Mouse (Mus musculus) MEL-GATA-1-ER (cell line): ENCODE data around the gene Rusc2.

ENCODE experiments used
- DNase-seq: peaks from one replicate; pipeline ENCODE4 v3.0.0-alpha.2; 2012; ENCODE audit warnings: low read depth; ENCODE audit errors: extremely low read depth

Rusc2 gene

DNA sequence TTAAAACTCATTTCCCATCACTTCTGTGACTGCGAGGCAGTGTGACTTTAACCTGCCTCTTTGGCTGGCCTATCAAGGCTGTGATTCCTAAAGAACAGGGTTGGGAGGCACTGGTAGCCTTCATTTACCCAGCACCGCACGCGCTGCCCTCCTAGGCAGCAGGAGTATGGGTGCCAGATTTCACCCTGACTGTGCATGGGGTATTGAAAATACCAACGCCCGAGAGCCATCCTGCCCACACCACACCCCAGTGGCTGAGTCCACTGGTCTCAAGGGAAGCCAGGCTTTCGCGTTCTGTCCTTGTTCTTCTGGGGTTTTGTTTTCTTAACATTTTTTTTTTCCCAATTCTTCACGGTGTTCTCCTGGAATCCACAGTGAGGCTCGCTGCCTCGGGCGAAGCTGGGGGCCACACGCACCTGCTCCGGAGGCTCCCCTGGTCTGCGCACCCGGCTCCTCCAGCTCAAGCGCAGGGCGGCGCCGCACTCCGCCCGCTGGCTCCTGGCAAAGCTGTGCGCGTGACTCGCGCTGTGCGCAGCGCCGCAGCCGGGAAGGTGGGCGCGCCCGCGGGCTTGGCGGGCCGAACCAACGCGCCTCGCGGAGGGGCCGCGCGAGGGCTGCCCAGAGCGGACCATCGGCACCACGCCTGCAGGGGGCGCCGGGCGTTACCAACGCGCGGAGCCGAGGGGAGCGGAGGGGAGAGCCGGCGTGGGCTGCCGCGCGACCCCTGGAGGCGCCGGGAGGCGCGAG, at the start of gene Rusc2:
Gene Rusc2 (plus strand): TSS at position 572 of the 747 bp plus-strand sequence.
- DNase-seq: no peak

DNA sequence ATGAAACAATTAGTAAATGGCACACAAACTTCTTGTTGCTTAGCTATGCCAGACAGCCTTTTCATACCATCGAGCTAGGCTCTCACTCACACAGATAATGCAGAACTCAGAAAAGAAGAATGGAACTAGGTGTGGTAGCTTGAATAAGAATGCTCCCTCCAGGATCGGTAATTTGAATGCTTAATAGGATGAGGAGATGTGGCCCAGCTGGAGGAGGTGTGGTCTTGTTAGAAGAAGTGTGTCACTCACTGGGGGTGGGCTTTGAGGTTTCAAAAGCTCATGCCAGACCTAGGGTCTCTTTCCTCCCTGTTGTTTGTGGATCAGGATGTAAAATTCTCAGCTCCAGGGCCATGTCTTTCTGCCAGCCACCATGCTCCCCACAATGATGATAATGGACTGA, 47.0 kb upstream of the Rusc2 start:
- no peak for DNase-seq

DNA sequence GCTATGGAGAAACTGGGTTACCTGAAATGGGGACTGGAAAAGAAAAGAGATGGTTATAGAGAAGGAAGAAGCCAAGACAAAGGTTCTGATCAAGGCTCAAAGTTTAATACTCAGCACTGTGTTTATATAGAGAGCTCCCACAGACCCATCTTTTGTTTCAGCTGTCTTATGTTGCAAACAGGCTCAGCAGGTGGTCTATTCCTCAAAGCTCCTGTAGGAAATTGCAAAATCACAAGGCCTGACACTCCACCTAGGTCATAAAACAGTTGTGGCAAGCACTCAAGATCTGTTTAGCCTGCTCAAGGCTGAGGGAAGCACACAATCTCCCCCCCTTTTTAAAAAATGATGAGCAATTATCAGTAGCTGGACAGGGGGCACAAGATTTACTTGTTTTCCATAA, 45.6 kb upstream of the Rusc2 start:
- no peak for DNase-seq

DNA sequence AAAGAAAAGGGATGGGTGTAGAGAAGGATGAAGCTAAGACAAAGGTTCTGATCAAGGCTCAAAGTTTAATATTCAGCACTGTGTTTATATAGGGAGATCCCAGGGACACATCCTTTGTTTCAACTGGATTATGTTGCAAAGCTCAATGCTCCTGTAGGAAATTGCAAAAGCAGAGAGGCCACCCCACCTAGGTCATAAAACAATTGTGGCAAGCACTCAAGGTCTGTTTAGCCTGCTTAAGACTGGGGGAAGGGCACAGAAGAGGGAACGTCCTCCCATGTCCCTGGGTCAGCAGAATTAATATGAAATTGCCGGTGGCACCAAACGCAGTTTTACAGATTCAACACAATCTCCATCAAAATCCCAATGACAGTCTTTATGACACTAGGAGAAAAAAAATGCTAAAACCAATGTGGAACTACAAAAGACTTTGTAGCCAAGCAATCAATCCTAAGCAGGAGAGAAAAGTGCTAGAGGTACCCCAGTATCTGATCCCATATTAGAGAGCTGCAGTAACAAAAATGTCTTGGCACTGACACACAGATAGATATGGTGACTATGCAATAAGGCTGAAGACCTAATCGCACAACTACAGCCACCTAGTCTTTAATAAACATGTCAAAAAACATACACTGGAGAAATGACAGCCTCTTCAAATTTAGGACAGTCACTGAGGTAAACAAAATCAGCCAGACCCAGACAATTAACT, 41.5 kb upstream of the Rusc2 start:
- no peak for DNase-seq

DNA sequence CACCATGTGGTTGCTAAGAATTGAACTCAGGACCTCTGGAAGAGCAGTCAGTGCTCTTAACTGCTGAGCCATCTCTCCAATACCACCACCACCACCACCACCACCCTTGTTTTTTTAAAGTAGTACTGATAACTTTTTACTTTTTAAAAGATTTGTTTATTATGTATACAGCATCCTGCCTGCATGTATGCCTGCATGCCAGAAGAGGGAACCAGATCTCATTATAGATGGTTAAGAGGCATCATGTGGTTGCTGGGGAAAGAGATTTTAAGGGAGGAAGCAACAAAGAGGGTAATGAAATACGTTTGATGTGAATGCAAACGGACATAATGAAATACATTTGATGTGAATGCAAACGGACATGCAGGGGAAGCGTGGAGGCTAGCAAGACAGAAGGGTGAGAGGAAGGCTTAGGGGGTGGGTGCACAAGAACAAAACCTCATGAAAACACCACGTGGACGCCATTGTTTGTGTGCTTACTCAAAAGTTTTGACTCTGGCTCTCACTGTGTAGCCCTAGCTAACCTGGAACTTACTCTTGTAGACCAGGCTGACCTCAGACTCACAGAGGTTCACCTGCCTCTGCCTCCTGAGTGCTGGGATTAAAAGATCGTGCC, 40.4 kb upstream of the Rusc2 start:
- DNase-seq: no peak

DNA sequence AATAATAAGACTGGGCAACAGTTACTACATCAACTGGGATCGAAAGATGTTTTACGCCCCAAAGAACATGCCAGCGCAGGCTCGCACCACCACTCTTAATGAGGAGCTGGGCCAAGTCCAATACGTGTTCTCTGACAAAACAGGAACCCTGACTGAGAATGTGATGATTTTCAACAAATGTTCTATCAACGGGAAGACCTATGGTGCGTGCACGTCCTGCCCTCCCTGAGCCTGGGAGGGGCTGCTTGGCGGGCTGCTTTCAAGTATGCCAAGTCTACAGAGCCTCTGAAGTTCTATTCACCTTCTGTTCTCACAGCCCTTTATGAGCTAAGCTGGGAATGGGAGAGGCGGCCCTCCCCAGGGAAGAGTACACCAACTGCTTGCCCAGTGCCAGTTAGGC, 39.3 kb upstream of the Rusc2 start:
- DNase-seq: no peak

DNA sequence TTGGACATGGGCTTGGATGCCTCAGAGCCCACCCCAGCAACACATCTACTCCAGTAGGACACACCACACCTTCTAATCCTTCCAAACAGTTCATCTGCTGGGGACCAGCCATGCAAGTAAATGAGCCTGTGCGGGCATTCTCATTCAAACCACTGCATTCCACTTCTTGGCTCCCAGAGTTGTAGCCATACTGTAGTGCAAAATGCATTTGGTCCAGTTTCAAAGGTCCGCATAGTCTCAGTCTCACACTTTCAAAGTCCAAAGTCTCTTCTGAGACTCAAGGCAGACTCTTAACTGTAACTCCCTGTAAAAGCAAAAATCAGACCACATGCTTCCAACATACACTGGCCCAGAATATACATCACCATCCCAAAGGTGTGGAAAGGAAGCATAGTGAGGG, 36.8 kb upstream of the Rusc2 start:
- no peak for DNase-seq

DNA sequence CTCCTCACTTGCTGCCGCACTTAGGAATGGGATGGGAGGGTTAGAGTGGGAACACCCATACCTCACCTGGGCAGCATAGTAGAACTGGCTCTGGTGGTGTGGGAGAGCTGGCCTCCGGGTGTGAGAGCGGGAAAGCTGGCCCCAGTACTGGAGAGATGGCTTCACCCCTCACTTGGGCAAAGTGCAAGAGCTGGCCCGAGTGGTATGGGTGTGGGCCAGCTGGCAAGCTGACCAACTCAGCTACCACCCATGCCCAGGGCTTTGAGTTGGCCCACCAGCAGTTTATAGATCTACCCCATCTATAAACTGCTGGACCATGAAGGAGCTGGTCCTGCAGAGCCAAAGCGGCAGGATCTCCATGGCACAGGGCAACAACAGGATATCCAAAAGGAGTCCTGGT, 32.6 kb upstream of the Rusc2 start:
- no peak for DNase-seq

DNA sequence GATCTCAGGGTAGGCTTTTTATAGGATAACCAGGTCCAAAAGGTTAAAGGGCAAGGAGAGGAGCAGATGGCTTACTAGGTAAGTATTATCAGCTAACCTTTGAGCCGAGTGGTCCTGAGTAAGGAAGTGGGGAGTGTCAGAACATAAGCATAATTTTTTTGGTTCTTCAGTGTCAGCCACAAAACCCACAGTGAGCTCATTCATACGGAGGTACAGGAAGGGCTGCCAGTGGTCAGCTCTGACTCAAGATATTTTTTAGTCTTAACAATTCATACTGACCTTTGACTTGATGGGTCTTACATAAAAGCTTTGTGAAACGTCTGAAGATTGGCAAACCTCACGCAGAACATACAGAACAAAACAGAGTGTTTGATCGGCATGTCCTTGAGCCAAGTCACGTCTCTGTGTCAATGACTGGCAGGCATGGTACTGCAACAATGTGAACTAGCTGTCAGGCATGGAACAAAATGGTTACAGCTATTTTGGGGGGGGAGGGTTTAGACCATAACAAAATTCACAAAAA, 31.7 kb upstream of the Rusc2 start:
- no peak for DNase-seq

DNA sequence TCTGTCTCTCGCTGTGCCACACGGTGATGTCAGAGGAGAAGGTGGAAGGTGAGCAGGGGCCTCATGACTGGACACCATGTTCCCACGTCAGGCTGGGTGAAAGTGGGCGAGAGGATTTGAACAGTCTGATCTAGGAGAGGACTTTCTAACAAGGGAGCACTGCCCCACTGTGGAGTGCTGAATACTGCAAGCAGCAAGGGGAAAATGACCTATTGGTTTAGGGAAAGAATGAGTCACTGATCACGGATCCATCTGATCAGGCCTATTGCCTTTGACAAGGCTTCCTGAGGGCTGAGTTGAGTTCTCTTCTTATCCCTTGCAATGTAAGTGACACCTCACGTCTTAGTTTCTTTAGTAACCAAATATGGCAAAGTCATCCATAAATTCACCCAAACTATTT, 28.1 kb upstream of the Rusc2 start:
- DNase-seq: no peak

DNA sequence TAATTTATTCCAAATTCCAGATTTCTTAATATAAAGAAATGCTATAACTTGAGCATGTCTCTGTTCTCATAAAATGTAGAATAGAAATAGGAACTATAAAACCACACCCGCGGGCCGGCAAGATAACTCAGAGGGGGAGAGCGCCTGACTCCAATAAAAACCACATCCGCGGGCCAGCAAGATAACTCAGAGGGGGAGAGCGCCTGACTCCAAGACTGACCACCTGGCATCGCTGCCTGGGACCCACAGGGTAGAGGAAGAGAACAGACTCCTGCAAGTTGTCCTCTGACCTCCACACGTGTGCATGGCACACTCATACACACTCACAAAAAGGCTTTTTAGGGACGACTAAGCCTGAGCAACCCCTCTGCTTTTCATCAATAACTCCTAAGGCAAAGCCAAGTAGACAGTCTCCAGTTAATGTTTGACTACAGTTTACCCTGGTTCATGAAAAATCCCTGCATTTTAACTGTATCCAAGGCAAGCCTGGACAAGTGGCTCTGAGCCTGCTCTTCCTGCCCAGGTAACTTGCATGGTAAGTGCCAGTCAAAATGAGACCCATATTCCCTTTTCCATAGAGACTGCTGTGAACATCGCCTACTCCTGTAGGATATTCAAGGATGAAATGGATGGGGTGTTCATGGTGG, 16.7 kb upstream of the Rusc2 start:
- DNase-seq: peak; percentile 75

DNA sequence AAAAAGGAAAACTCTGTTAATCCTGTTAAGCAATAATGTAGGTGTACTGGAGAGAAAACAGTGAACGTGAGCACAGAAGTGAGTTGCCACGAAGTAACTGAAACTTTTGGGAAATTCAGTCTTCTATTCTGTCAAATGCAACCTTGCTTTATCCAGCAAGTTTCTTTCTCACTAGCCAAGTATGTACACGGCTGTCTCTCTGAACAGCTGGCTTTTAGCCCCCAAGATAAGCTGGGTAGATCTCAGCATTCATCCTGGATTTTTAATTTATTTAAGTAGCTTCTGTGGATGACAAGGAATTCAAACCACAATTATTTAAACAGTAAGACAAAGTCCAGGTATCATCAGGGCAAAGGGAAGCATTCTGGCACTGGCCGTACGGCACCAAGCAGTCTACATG, 14.5 kb upstream of the Rusc2 start:
- no peak for DNase-seq

DNA sequence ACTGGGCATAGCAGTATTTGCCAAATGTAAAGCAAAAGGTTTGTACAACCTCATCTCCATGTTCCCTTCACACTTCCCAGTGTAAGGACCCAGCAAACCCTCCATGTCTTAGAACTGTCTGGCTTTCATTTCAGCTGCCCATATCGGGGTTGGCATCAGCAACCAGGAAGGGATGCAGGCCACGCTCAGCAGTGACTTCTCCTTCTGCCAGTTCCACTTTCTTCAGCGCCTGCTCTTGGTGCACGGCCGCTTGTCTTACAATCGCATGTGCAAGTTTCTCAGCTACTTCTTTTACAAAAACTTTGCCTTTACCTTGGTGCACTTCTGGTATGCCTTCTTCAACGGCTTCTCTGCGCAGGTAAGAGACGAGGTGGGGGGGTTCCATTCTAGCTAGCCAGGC, 14.0 kb upstream of the Rusc2 start:
- peak; percentile 70 for DNase-seq

DNA sequence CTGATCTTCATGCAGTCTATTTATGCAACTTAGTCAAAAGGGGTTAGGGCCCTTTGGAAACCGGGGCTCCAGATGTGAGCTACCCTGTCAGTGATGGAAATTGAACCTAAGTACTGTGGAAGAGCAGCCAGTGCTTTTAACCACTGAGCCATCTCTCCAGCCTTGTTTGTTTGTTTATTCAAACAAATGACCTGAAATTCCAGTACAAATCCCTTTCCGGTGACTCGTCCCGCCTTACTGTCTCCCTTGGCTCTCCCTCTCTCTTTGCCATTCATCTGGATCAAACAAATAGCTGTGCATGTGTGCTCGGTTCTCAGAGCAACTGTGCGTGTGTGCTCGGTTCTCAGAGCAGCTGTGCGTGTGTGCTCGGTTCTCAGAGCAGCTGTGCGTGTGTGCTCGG, 10.4 kb upstream of the Rusc2 start:
- no peak for DNase-seq

DNA sequence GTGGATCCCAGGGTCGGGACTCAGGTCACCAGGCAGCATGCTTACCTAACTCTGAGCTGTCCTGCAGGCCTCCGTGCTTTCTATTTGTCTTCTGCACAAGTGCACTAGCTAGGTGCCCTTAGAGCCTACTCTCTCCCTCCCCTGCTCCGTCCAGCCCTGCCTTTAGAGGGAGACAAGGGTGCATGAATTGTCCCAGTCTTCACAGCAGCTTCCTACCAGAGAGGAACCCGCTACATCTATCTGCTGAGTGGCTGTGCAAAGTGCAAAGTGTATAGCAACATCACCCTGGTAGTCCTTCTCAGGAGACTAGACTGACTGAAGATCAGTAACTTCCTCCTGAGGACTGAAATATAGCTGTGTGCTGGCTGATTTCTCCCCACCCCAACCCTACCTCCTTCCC, 9.6 kb upstream of the Rusc2 start:
- no peak for DNase-seq

DNA sequence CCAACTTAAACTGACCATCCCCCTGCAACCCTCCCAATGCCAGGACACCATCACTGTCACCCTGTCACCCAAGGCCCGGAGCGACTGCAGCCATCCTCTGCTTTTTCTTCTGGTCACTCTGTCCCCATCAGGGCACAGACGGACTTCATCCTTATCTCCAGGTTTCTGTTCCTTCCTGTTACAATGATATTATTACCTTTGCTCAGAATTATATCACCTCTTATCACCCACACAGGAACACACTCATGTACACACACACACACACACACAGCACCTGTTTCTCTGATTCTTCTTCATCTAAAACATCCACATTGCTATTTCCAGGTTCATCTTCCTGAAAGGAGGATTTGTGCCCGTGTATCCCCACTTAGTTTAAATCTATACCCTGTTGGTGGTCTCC, 7.5 kb upstream of the Rusc2 start:
- no peak for DNase-seq

DNA sequence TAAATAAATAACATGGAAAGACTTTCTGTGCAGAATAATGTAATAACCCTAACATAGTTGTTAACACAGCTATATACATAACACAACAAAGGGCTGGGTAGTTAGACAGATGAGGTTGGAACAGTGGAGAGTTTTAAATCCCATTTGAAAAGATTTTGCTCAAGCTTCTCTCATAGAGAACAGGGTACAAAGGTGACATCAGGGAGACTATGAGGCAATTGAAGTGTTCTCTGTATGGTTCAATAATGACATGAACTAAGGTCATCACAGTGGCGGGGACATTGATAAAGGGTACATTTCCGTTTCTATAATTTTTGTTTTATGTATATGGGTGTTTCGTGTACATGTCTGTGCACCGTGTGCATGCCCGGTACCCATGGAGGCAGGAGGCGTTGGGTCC, 2.2 kb upstream of the Rusc2 start:
- DNase-seq: no peak

DNA sequence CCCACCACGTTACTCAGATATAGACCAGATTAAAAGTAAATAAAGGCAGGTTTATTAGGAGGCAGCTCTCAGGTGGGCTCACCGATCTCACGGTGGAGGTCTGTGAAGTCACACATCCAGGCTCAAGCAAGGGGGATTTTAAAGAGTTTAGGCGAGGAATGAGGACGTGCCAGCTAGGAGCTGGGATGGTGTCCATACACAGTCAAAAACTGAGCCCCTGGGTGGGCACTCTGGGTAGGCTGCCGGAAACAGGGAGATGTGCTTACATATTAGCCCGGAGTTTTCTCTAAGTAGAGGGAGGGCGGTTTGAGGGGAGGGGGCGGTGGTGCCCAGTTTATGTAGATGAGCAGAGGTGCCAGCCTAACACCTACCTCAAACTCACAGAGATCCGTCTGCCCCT, 828 bp upstream of the Rusc2 start:
- no peak for DNase-seq

DNA sequence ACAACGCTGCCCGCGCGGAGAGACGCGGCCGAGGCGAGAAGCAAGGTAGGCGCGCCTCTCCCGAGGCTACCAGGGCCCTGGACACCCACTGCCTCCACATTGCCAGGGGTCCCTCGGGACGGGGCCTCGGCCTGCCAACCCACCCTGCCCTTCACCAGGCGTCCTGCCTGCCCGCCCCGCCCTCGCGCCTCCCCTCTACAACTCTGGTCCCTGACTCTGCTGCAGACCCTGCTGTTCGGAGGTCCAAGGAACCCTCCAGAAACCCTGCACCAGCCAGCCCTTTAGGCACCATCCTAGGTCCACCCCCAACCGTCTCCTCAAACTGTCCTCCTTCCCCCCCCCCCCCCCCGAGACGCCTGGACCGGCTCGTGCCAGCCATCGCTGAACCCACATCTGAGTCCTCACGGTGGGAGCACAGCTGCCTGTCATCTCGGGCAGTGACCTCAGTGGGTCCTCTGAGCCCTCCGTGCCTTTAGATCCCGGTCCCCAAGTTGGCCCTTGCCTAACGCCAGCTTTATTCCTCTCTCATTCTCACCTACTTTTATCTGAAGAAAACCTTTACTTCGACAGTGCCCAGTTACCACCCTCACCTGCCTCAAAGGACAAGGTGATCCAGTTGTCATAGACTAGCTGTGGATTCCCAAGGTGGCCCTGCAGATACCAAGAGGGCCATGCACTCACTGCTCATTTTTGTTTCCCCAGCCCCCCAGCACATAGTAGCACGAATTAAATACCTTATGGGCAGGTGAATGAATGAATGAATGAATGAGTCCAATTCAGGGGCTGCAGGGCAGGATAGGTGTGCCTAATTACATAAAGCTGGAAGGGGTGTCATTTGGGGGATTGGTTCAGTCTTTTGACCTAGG, 609 bp downstream of the Rusc2 start:
- no peak for DNase-seq

DNA sequence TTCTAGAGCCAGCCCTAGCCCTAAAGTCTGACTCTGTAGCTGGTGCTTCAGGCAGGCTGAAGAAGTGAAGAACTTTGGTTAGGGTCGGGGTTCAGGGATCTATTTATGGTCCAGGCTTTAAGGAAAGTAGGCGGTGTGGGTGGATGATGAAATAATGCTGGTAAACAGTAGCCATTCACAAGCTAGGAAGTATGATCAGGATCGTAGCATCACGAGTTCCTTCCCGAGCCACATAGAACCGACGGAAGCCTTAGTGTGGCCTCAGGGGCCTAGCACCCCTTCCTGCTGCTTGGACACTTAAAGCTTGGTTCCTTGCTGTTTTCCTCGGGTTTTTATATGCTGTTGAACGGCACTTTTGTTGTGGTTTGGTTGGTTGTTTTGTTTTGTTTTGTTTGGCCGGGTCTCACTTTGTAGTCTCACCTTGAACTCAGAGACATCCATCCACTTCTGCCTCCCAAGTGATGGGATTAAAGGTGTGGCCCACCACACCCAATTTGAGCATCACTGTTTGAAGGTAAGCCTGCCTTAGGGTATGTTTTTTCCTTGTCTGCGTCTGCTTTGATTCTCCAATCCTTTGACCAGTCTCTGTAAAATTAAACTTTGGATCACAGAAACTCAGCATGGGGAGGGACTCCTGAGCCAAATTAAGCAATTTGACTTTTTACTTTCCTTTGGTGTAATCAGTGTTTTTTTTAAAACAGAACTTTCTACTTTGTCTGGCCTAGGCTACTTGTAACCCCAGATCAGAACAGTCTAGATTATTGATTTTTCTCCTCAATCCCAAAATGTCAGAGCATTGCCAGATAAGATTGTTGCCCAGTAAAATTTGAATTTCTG, 1.7 kb downstream of the Rusc2 start:
- no peak for DNase-seq
